In the genomic region with DNA sequence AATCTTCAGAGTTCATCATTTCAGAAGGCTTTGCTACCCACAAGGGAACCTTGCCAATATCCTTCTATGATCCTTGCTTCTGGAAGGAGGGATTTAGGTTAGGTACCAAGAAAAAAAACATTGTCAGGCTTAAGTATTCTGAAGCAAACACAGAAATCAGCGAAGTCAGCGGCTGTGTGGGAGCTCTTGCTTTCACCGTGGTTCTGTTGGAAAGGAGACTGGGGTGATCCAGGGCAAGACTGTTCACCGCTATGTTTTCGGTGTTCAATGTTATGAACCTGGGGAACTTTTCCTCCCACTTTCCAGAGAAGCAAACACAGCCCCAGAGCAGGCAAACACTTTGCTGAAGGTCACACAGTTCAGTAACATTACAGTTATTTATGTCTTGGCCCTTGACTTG, we compare ENCODE assay signal across 22 mouse cellular contexts.
DNase-seq lines count a peak whose midpoint lies in the region; ATAC-seq lines count a peak whose summit lies in the region.
"Had no signal": no experiment of that assay in that cellular context is flagged by ENCODE, and none has a peak within 500 bp of the region (broad histone marks: within the 10 kb centered on the region; RNA-seq: fewer than 3 reads in every experiment).

No protein-coding gene starts in this region.

- ATAC-seq in forebrain, embryonic 14.5 days = no peak
- no peak for ATAC-seq in forebrain, embryonic 12.5 days (ENCODE audit: low FRiP score)
- no peak for ATAC-seq in midbrain, embryonic 11.5 days (ENCODE audit: low FRiP score)
- ATAC-seq in midbrain, embryonic 13.5 days = peak; percentile 43
- peak; percentile 55; the same call in 1 of the 2 replicates for ATAC-seq in neural tube, embryonic 15.5 days (ENCODE audit: low FRiP score)
- ATAC-seq in heart, embryonic 12.5 days (ENCODE audit: insufficient number of reproducible peaks, low FRiP score) = no peak
- ATAC-seq: activated CD4-positive, CD25-positive, alpha-beta regulatory T cell, adult 4 months; CD4-positive, CD25-positive, alpha-beta regulatory T cell, adult 4 months; Patski had no signal

- H3K9me3 ChIP-seq in forebrain, embryonic 14.5 days (replicated peaks; ENCODE audit: control insufficient read depth, low read length) = no peaks in the 10 kb centered on the region
- no peaks in the 10 kb centered on the region for H3K9me3 ChIP-seq in forebrain, embryonic 12.5 days
- no peaks in the 10 kb centered on the region for H3K9me3 ChIP-seq in midbrain, embryonic 10.5 days (replicated peaks)
- no peaks in the 10 kb centered on the region for H3K9me3 ChIP-seq in midbrain, embryonic 11.5 days (ENCODE audit: control insufficient read depth, low read length)
- H3K9me3 ChIP-seq in midbrain, embryonic 13.5 days = no peaks in the 10 kb centered on the region
- no peaks in the 10 kb centered on the region for H3K9me3 ChIP-seq in neural tube, embryonic 15.5 days (replicated peaks)
- no peaks in the 10 kb centered on the region for H3K9me3 ChIP-seq in heart, embryonic 12.5 days (replicated peaks)
- H3K9me3 ChIP-seq: embryonic facial prominence, embryonic 13.5 days had no signal

- no peak for DNase-seq in forebrain, embryonic 14.5 days (ENCODE audit: low spot score)
- DNase-seq in midbrain, embryonic 10.5 days (ENCODE audit: low spot score) = no peak
- DNase-seq in midbrain, embryonic 11.5 days (ENCODE audit: low spot score, missing footprints) = no peak
- no peak for DNase-seq in spleen, postnatal 36 days (ENCODE audit: low spot score in 2 of 2)
- DNase-seq: adrenal gland, postnatal 14 days; gastrocnemius, postnatal 25 days; kidney, adult 18-20 months; kidney, postnatal 10 days; lung, adult 18-20 months; lung, postnatal 14 days; right cerebral cortex, postnatal 14 days; spleen, adult 18-20 months; thymus, postnatal 4 days had no signal

- H3K9ac ChIP-seq in forebrain, embryonic 14.5 days (ENCODE audit: low read length) = no peak overlapping the region
- no peak overlapping the region for H3K9ac ChIP-seq in forebrain, embryonic 12.5 days
- H3K9ac ChIP-seq in midbrain, embryonic 11.5 days (ENCODE audit: low read length) = no peak overlapping the region
- H3K9ac ChIP-seq in midbrain, embryonic 13.5 days (replicated peaks) = no peak overlapping the region
- no peak overlapping the region for H3K9ac ChIP-seq in neural tube, embryonic 15.5 days (replicated peaks)
- no peak overlapping the region for H3K9ac ChIP-seq in heart, embryonic 12.5 days
- H3K9ac ChIP-seq: embryonic facial prominence, embryonic 13.5 days had no signal

- H3K27ac ChIP-seq in forebrain, embryonic 14.5 days (ENCODE audit: low read depth, low read length) = peak overlapping the region; percentile 39; the same call in 1 of the 2 replicates
- H3K27ac ChIP-seq in forebrain, embryonic 12.5 days = no peak overlapping the region
- peak overlapping the region; percentile 59 for H3K27ac ChIP-seq in midbrain, embryonic 10.5 days (replicated peaks)
- no peak overlapping the region for H3K27ac ChIP-seq in midbrain, embryonic 11.5 days (ENCODE audit: low read depth, low read length)
- H3K27ac ChIP-seq in midbrain, embryonic 13.5 days = peak overlapping the region; percentile 72
- H3K27ac ChIP-seq in neural tube, embryonic 15.5 days (replicated peaks) = peak overlapping the region; percentile 78
- no peak overlapping the region for H3K27ac ChIP-seq in heart, embryonic 12.5 days (ENCODE audit: poor library complexity, severe bottlenecking)
- H3K27ac ChIP-seq: embryonic facial prominence, embryonic 13.5 days had no signal

- WGBS in forebrain, embryonic 14.5 days = 69% methylated on average over 5 of the region's 5 CpGs
- WGBS in forebrain, embryonic 12.5 days = 82% methylated on average over 5 of the region's 5 CpGs
- WGBS in midbrain, embryonic 10.5 days = 84% methylated on average over 5 of the region's 5 CpGs
- WGBS in midbrain, embryonic 11.5 days = 81% methylated on average over 5 of the region's 5 CpGs
- WGBS in midbrain, embryonic 13.5 days = 70% methylated on average over 5 of the region's 5 CpGs
- 73% methylated on average over 5 of the region's 5 CpGs for WGBS in neural tube, embryonic 15.5 days
- 82% methylated on average over 5 of the region's 5 CpGs for WGBS in heart, embryonic 12.5 days

- H3K4me3 ChIP-seq in forebrain, embryonic 14.5 days (ENCODE audit: low read depth, low read length) = no peak overlapping the region
- H3K4me3 ChIP-seq in forebrain, embryonic 12.5 days (replicated peaks) = no peak overlapping the region
- H3K4me3 ChIP-seq in midbrain, embryonic 10.5 days = no peak overlapping the region
- no peak overlapping the region for H3K4me3 ChIP-seq in midbrain, embryonic 11.5 days (ENCODE audit: low read depth, low read length)
- no peak overlapping the region for H3K4me3 ChIP-seq in midbrain, embryonic 13.5 days (replicated peaks)
- no peak overlapping the region for H3K4me3 ChIP-seq in neural tube, embryonic 15.5 days (replicated peaks)
- no peak overlapping the region for H3K4me3 ChIP-seq in heart, embryonic 12.5 days
- H3K4me3 ChIP-seq: embryonic facial prominence, embryonic 13.5 days had no signal

- no peaks in the 10 kb centered on the region for H3K27me3 ChIP-seq in forebrain, embryonic 14.5 days (replicated peaks; ENCODE audit: control insufficient read depth, insufficient read depth, low read length)
- H3K27me3 ChIP-seq in forebrain, embryonic 12.5 days = no peaks in the 10 kb centered on the region
- no peaks in the 10 kb centered on the region for H3K27me3 ChIP-seq in midbrain, embryonic 10.5 days (ENCODE audit: low read depth, poor library complexity, severe bottlenecking)
- no peaks in the 10 kb centered on the region for H3K27me3 ChIP-seq in midbrain, embryonic 11.5 days (ENCODE audit: control insufficient read depth, insufficient read depth, low read length)
- H3K27me3 ChIP-seq in midbrain, embryonic 13.5 days = no peaks in the 10 kb centered on the region
- no peaks in the 10 kb centered on the region for H3K27me3 ChIP-seq in neural tube, embryonic 15.5 days (replicated peaks)
- H3K27me3 ChIP-seq in heart, embryonic 12.5 days (replicated peaks) = no peaks in the 10 kb centered on the region
- H3K27me3 ChIP-seq: embryonic facial prominence, embryonic 13.5 days had no signal

- no peak overlapping the region for H3K4me2 ChIP-seq in forebrain, embryonic 14.5 days (ENCODE audit: low read length)
- no peak overlapping the region for H3K4me2 ChIP-seq in forebrain, embryonic 12.5 days
- H3K4me2 ChIP-seq in midbrain, embryonic 11.5 days = no peak overlapping the region
- no peak overlapping the region for H3K4me2 ChIP-seq in midbrain, embryonic 13.5 days (replicated peaks)
- H3K4me2 ChIP-seq in neural tube, embryonic 15.5 days = no peak overlapping the region
- no peak overlapping the region for H3K4me2 ChIP-seq in heart, embryonic 12.5 days
- H3K4me2 ChIP-seq: embryonic facial prominence, embryonic 13.5 days; liver, embryonic 11.5 days had no signal

- H3K4me1 ChIP-seq in forebrain, embryonic 14.5 days (ENCODE audit: control insufficient read depth, insufficient read depth, low read length) = peaks cover 9% of the 10 kb centered on the region; the same call in 1 of the 2 replicates
- H3K4me1 ChIP-seq in forebrain, embryonic 12.5 days = peaks cover 13% of the 10 kb centered on the region
- peaks cover 11% of the 10 kb centered on the region for H3K4me1 ChIP-seq in midbrain, embryonic 10.5 days
- H3K4me1 ChIP-seq in midbrain, embryonic 11.5 days (ENCODE audit: control insufficient read depth, insufficient read depth, low read length) = peaks cover 6% of the 10 kb centered on the region; the same call in 1 of the 2 replicates
- H3K4me1 ChIP-seq in midbrain, embryonic 13.5 days (replicated peaks) = peaks cover 12% of the 10 kb centered on the region
- H3K4me1 ChIP-seq in neural tube, embryonic 15.5 days = peaks cover 15% of the 10 kb centered on the region
- no peaks in the 10 kb centered on the region for H3K4me1 ChIP-seq in heart, embryonic 12.5 days (replicated peaks)
- H3K4me1 ChIP-seq: embryonic facial prominence, embryonic 13.5 days had no signal

- H3K36me3 ChIP-seq in forebrain, embryonic 14.5 days (ENCODE audit: control insufficient read depth, insufficient read depth, low read length) = no peaks in the 10 kb centered on the region
- no peaks in the 10 kb centered on the region for H3K36me3 ChIP-seq in forebrain, embryonic 12.5 days (replicated peaks)
- no peaks in the 10 kb centered on the region for H3K36me3 ChIP-seq in midbrain, embryonic 10.5 days
- no peaks in the 10 kb centered on the region for H3K36me3 ChIP-seq in midbrain, embryonic 11.5 days (ENCODE audit: control insufficient read depth, insufficient read depth, low read length)
- no peaks in the 10 kb centered on the region for H3K36me3 ChIP-seq in midbrain, embryonic 13.5 days
- no peaks in the 10 kb centered on the region for H3K36me3 ChIP-seq in neural tube, embryonic 15.5 days
- H3K36me3 ChIP-seq in heart, embryonic 12.5 days = no peaks in the 10 kb centered on the region
- H3K36me3 ChIP-seq: embryonic facial prominence, embryonic 13.5 days had no signal

Comparison
In these comparisons a context has a peak if more than half of its experiments do, and no peak if none do; other contexts are left out.
1. ATAC-seq: peak in midbrain, embryonic 13.5 days (single experiment) and neural tube, embryonic 15.5 days (single experiment); none in forebrain, embryonic 14.5 days (single experiment), forebrain, embryonic 12.5 days (single experiment), midbrain, embryonic 11.5 days (single experiment) and heart, embryonic 12.5 days (single experiment).
2. H3K27ac ChIP-seq: peak in forebrain, embryonic 14.5 days (single experiment), midbrain, embryonic 10.5 days (single experiment), midbrain, embryonic 13.5 days (single experiment) and neural tube, embryonic 15.5 days (single experiment); none in forebrain, embryonic 12.5 days (single experiment), midbrain, embryonic 11.5 days (single experiment) and heart, embryonic 12.5 days (single experiment).